Mouse (Mus musculus) brain, embryonic 14.5 days (tissue): ENCODE results near the gene Avil.

Experiments used
- CTCF ChIP-seq: fragments of 200-500 bp; IDR thresholded peaks from 2 replicates; pipeline ENCODE4 v1.5.1; 2012; ENCODE audit warnings: inconsistent platforms, mild to moderate bottlenecking, moderate library complexity, borderline replicate concordance; ENCODE audit not compliant: insufficient read depth, insufficient read length; ENCODE audit errors: extremely low read depth
- POLR2A ChIP-seq: fragments of 200-500 bp; IDR thresholded peaks from 2 replicates; pipeline ENCODE4 v1.6.1; 2012; ENCODE audit warnings: mild to moderate bottlenecking, inconsistent platforms, borderline replicate concordance; ENCODE audit not compliant: poor library complexity, insufficient read depth, insufficient read length, severe bottlenecking; ENCODE audit errors: extremely low read depth

DNA sequence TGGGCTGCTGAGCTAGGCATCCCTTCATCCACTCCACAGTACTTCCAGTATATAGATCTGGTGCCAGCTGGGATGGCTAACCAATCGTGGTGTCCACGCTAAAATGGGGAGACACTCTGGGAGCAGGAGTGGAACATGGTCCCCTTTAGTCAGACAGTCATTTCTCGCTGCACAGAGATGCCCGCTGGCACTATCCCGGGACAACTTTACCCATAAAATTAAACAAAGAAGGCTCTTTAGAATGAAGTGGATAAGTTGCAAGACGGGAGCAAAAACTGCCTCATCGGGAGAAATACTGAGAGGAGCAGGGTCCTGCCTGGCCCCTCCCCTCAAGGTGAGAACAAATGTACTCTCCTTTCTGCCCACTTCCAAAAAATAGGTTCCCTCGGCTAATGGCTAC, 58.2 kb downstream of the Avil start:
- TF ChIP-seq POLR2A (no peak), CTCF (no peak)
